In genomic region chr4:155839483-155839910, GRCm38 (mm10) we compare ENCODE assay signal across 8 mouse cellular contexts. TPM values are rescaled to one million over a fixed set of nuclear protein-coding genes. Genes with fewer than 3 reads are reported as not detected.
DNase-seq lines count a peak whose midpoint lies in the region; ATAC-seq and TF ChIP-seq lines count a peak whose summit lies in the region.

Mxra8 (plus strand) TSS chr4:155839680.

- H3K9me3 ChIP-seq in embryonic facial prominence, embryonic 10.5 days, result no peaks in the 10 kb centered on the region
- H3K9me3 ChIP-seq in heart, embryonic 10.5 days, result no peaks in the 10 kb centered on the region
- no peaks in the 10 kb centered on the region for H3K9me3 ChIP-seq in lung, postnatal 0 days (ENCODE audit: low read length)

- peaks cover 34% of the 10 kb centered on the region for H3K36me3 ChIP-seq in embryonic facial prominence, embryonic 10.5 days (replicated peaks)
- peaks cover 25% of the 10 kb centered on the region for H3K36me3 ChIP-seq in heart, embryonic 10.5 days
- H3K36me3 ChIP-seq in lung, postnatal 0 days (ENCODE audit: insufficient read depth, low read length), result no peaks in the 10 kb centered on the region

- peak; percentile 22 to 33 for DNase-seq in spleen, adult 18-20 months
- DNase-seq in spleen, postnatal 14 days (ENCODE audit: low spot score in 2 of 2), result no peak
- DNase-seq in embryonic facial prominence, embryonic 10.5 days (ENCODE audit: low spot score), result peak; percentile 92
- peak; percentile 96 for DNase-seq in heart, embryonic 10.5 days (ENCODE audit: low spot score)
- peak; percentile 83 for DNase-seq in kidney, adult 9 months
- peak; percentile 97 for DNase-seq in lung, postnatal 0 days (ENCODE audit: low spot score)
- peak; percentile 94 for DNase-seq in skeletal muscle tissue, adult 2 months (ENCODE audit: low read depth, low spot score)
- no peak for DNase-seq in left cerebral cortex, adult 11 months (ENCODE audit: low spot score)

- ATAC-seq in lung, postnatal 0 days, result peak; percentile 93

- peak within 1 kb of the TSS; percentile 97 for H3K4me2 ChIP-seq in lung, postnatal 0 days (replicated peaks; ENCODE audit: low read depth, low read length)

- H3K9ac ChIP-seq in lung, postnatal 0 days (replicated peaks; ENCODE audit: low read depth), result peak within 1 kb of the TSS; percentile 56

- H3K4me1 ChIP-seq in embryonic facial prominence, embryonic 10.5 days, result peaks cover 42% of the 10 kb centered on the region
- H3K4me1 ChIP-seq in heart, embryonic 10.5 days, result peaks cover 47% of the 10 kb centered on the region
- H3K4me1 ChIP-seq in lung, postnatal 0 days (ENCODE audit: insufficient read depth, low read depth, low read length), result peaks cover 5% of the 10 kb centered on the region; the same call in 1 of the 2 replicates

- no peak for TF ChIP-seq CTCF in lung, postnatal 0 days (IDR thresholded peaks at IDR 0.05)

- TF ChIP-seq EP300 in lung, postnatal 0 days (IDR thresholded peaks at IDR 0.05), result peak; percentile 31; the same call in 1 of the 2 replicates

- peak within 1 kb of the TSS; percentile 89 for H3K27ac ChIP-seq in embryonic facial prominence, embryonic 10.5 days (replicated peaks)
- H3K27ac ChIP-seq in heart, embryonic 10.5 days, result peak within 1 kb of the TSS; percentile 87
- H3K27ac ChIP-seq in lung, postnatal 0 days (ENCODE audit: low read length), result peak within 1 kb of the TSS; percentile 92

- H3K4me3 ChIP-seq in embryonic facial prominence, embryonic 10.5 days, result peak within 1 kb of the TSS; percentile 59
- H3K4me3 ChIP-seq in heart, embryonic 10.5 days, result peak within 1 kb of the TSS; percentile 70
- H3K4me3 ChIP-seq in lung, postnatal 0 days (ENCODE audit: low read depth, low read length), result peak within 1 kb of the TSS; percentile 51

- WGBS in embryonic facial prominence, embryonic 10.5 days, result 2% methylated on average over 16 of the region's 16 CpGs
- WGBS in heart, embryonic 10.5 days, result under 1% methylated on average over 16 of the region's 16 CpGs
- WGBS in lung, postnatal 0 days, result 6% methylated on average over 16 of the region's 16 CpGs

- peaks cover 28% of the 10 kb centered on the region for H3K27me3 ChIP-seq in embryonic facial prominence, embryonic 10.5 days (replicated peaks; ENCODE audit: low read depth, poor library complexity, severe bottlenecking)
- peaks cover 17% of the 10 kb centered on the region for H3K27me3 ChIP-seq in heart, embryonic 10.5 days (ENCODE audit: insufficient read depth, poor library complexity, severe bottlenecking)
- no peaks in the 10 kb centered on the region for H3K27me3 ChIP-seq in lung, postnatal 0 days (replicated peaks; ENCODE audit: insufficient read depth, low read length)

RNA-seq across cellular contexts. Expression of gene Mxra8, which starts in this region (rescaled TPM):
- polyA plus RNA-seq in embryonic facial prominence, embryonic 10.5 days (2016; fragmentation: Nextera tagmentation; extraction: Ambion mirVana), result 43.6 and 43.9 TPM in 2 replicates
- polyA plus RNA-seq in heart, embryonic 10.5 days (2016; fragmentation: Nextera tagmentation; extraction: Ambion mirVana), result 39.0 and 50.5 TPM in 2 replicates
- 321 and 330 TPM in 2 replicates for polyA plus RNA-seq in lung, postnatal 0 days (2015; fragmentation: Nextera tagmentation; extraction: Ambion mirVana)

Comparison
In these comparisons a context has a peak if more than half of its experiments do, and no peak if none do; other contexts are left out.
1. DNase-seq: peak in spleen, adult 18-20 months (2 of 2), embryonic facial prominence, embryonic 10.5 days (single experiment), heart, embryonic 10.5 days (single experiment), kidney, adult 9 months (single experiment), lung, postnatal 0 days (single experiment) and skeletal muscle tissue, adult 2 months (single experiment); none in spleen, postnatal 14 days (0 of 2) and left cerebral cortex, adult 11 months (single experiment).
2. Peak in every context shown above with its lines, with median percentiles within 50 percentile points of each other: H3K27ac ChIP-seq and H3K4me3 ChIP-seq.